Mouse (Mus musculus): ENCODE measurements at regions not wholly inside any gene's neighbourhood (a gene's known extent, or its start where the extent isn't known, plus 50 kb on each side); places are given as distances from the start of the nearest gene placed in this dataset.

GRCm38 (mm10) chr12:25164724-25165123, 67.8 kb upstream of the Id2 start:
- TF ChIP-seq CTCF (IDR thresholded peaks at IDR 0.05) = no peak
- no peak for TF ChIP-seq EP300 (IDR thresholded peaks at IDR 0.05)

Measured in lung, postnatal 0 days (tissue).